Mouse (Mus musculus) heart, embryonic 10.5 days (tissue): ENCODE results near the gene Fbxl2. TPM values are rescaled to one million over a fixed set of nuclear protein-coding genes. Genes with fewer than 3 reads are reported as not detected.

Source experiments
- DNase-seq: peaks from one replicate; pipeline ENCODE4 v3.0.0-alpha.2; 2017; ENCODE audit warnings: low spot score
- H3K27ac ChIP-seq: fragments of 300-500 bp; sonication (generic); 2 replicates; pipeline ENCODE4 v1.5.1; 2016; ENCODE audit warnings: mild to moderate bottlenecking
- H3K27me3 ChIP-seq: fragments of 300-500 bp; sonication (generic); 2 replicates; pipeline ENCODE4 v1.6.1; 2016; ENCODE audit warnings: mild to moderate bottlenecking; ENCODE audit not compliant: poor library complexity, insufficient read depth, severe bottlenecking
- H3K36me3 ChIP-seq: fragments of 300-500 bp; sonication (generic); 2 replicates; pipeline ENCODE4 v1.6.1; 2016; ENCODE audit warnings: mild to moderate bottlenecking, moderate library complexity
- H3K4me1 ChIP-seq: fragments of 300-500 bp; sonication (generic); 2 replicates; pipeline ENCODE4 v1.6.1; 2016; ENCODE audit warnings: mild to moderate bottlenecking
- H3K4me3 ChIP-seq: fragments of 300-500 bp; sonication (generic); 2 replicates; pipeline ENCODE4 v1.5.1; 2016; ENCODE audit warnings: mild to moderate bottlenecking, moderate library complexity
- H3K9me3 ChIP-seq: fragments of 300-500 bp; sonication (generic); 2 replicates; pipeline ENCODE4 v1.6.1; 2016; ENCODE audit warnings: mild to moderate bottlenecking, moderate library complexity
- WGBS: fragments of 180-500 bp; shearing (Covaris S2); methylation state at CpG from one replicate; pipeline ENCODE4 v1.1.7; 2016; 5-methylcytosine and 5-hydroxymethylcytosine counted together
- polyA plus RNA-seq: library from polyadenylated mRNA; unstranded; fragments of >200 nt; fragmentation: Nextera tagmentation; extraction: Ambion mirVana; gene quantifications from 2 replicates; pipeline ENCODE4 v1.2.1, GENCODE M21; 2016

Fbxl2 gene
- polyA plus RNA-seq, 1 experiment from 2014 or later = 3.5 TPM

DNA sequence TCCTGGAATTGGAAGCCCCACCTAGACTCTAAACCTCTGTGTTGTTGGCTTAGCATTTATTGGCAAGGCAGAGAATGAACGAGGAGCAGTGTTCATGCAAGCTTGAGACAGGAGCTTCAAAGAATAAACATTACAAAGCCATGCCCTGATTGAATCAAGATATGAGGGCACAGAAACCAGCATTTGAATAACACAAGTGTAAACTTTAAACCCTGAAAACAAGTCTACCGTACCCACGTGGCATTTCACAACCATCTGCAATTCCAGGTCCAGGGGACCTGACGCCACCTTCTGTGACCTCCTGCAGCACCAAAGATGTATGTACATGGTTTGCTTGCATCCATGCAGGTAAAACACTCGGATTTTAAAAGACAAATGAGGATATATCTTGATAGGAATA lies 123.3 kb downstream of the Fbxl2 start:
- DNase-seq = no peak
- no peak overlapping the region for H3K27ac ChIP-seq
- H3K27me3 ChIP-seq = no peaks in the 10 kb centered on the region
- no peaks in the 10 kb centered on the region for H3K4me1 ChIP-seq
- H3K4me3 ChIP-seq = no peak overlapping the region
- H3K9me3 ChIP-seq = no peaks in the 10 kb centered on the region
- peaks cover 29% of the 10 kb centered on the region for H3K36me3 ChIP-seq
- 91% methylated on average over 5 of the region's 5 CpGs for WGBS

GRCm38 (mm10) chr9:113915789-113916188 lies 130.2 kb downstream of the Fbxl2 start:
- Histone ChIP-seq H3K36me3 (peaks cover 61% of the 10 kb centered on the region), H3K27ac (no peak overlapping the region), H3K4me3 (no peak overlapping the region), H3K27me3 (no peaks in the 10 kb centered on the region), H3K4me1 (no peaks in the 10 kb centered on the region), H3K9me3 (no peaks in the 10 kb centered on the region)
- WGBS = 88% methylated on average over 5 of the region's 5 CpGs
- DNase-seq = no peak

Other genes with a start within 250 kb of the Fbxl2 start
- gene Ubp1, start 115.3 kb downstream of the Fbxl2 start, polyA plus RNA-seq = 28.5 and 38.3 TPM in 2 replicates
- gene Susd5, start 10.9 kb upstream of the Fbxl2 start, polyA plus RNA-seq = 0.14 and 0.49 TPM in 2 replicates